17 mouse cellular contexts compared by ENCODE assay signal in genomic region chr14:77626557-77627507, GRCm38 (mm10).
DNase-seq lines count a peak whose midpoint lies in the region; ATAC-seq lines count a peak whose summit lies in the region.
"Had no signal": no experiment of that assay in that cellular context is flagged by ENCODE, and none has a peak within 500 bp of the region (broad histone marks: within the 10 kb centered on the region; RNA-seq: fewer than 3 reads in every experiment).

No protein-coding gene starts in this region.

- no peaks in the 10 kb centered on the region for H3K36me3 ChIP-seq in forebrain, embryonic 11.5 days (ENCODE audit: control insufficient read depth, insufficient read depth, low read length)
- no peaks in the 10 kb centered on the region for H3K36me3 ChIP-seq in hindbrain, embryonic 15.5 days
- no peaks in the 10 kb centered on the region for H3K36me3 ChIP-seq in neural tube, embryonic 11.5 days (ENCODE audit: control insufficient read depth, insufficient read depth, low read length)
- H3K36me3 ChIP-seq: limb, embryonic 12.5 days; stomach, embryonic 15.5 days had no signal

- H3K27me3 ChIP-seq in forebrain, embryonic 11.5 days (ENCODE audit: control insufficient read depth, insufficient read depth, low read length) = peaks cover 5% of the 10 kb centered on the region; the same call in 1 of the 2 replicates
- H3K27me3 ChIP-seq in hindbrain, embryonic 15.5 days = no peaks in the 10 kb centered on the region
- no peaks in the 10 kb centered on the region for H3K27me3 ChIP-seq in neural tube, embryonic 11.5 days (ENCODE audit: control insufficient read depth, insufficient read depth, low read length)
- H3K27me3 ChIP-seq: limb, embryonic 12.5 days; stomach, embryonic 15.5 days had no signal

- peak; percentile 83 for ATAC-seq in forebrain, embryonic 11.5 days (replicated peaks; ENCODE audit: low FRiP score)
- no peak for ATAC-seq in hindbrain, embryonic 15.5 days (ENCODE audit: low FRiP score, low read depth)
- ATAC-seq in neural tube, embryonic 11.5 days (ENCODE audit: insufficient read depth, low FRiP score, low TSS enrichment) = peak; percentile 38; the same call in 1 of the 2 replicates
- ATAC-seq: CD4-positive, CD25-positive, alpha-beta regulatory T cell, adult 4 months had no signal

- H3K4me2 ChIP-seq in forebrain, embryonic 11.5 days (ENCODE audit: low read depth, low read length, severe bottlenecking) = 0 out of 2 replicates have a peak overlapping the region, but pooled peaks have one; percentile 5
- H3K4me2 ChIP-seq in hindbrain, embryonic 15.5 days = no peak overlapping the region
- no peak overlapping the region for H3K4me2 ChIP-seq in neural tube, embryonic 11.5 days (ENCODE audit: low read depth)
- H3K4me2 ChIP-seq: limb, embryonic 12.5 days; lung, embryonic 14.5 days; stomach, embryonic 15.5 days had no signal

- no peak overlapping the region for H3K9ac ChIP-seq in forebrain, embryonic 11.5 days (ENCODE audit: low read length)
- no peak overlapping the region for H3K9ac ChIP-seq in hindbrain, embryonic 15.5 days
- no peak overlapping the region for H3K9ac ChIP-seq in neural tube, embryonic 11.5 days (ENCODE audit: low read length)
- H3K9ac ChIP-seq: limb, embryonic 12.5 days; lung, embryonic 14.5 days; stomach, embryonic 15.5 days had no signal

- H3K27ac ChIP-seq in forebrain, embryonic 11.5 days (ENCODE audit: low read depth, low read length) = peak overlapping the region; percentile 54
- H3K27ac ChIP-seq in hindbrain, embryonic 15.5 days (replicated peaks) = peak overlapping the region; percentile 50
- H3K27ac ChIP-seq in neural tube, embryonic 11.5 days (ENCODE audit: low read depth, low read length) = no peak overlapping the region
- H3K27ac ChIP-seq: kidney, postnatal 0 days; limb, embryonic 12.5 days; stomach, embryonic 15.5 days had no signal

- DNase-seq in R1 (ENCODE audit: low read depth, low spot score) (peak; percentile 81), MN1 (ENCODE audit: low spot score) (no peak)
- DNase-seq in forebrain, embryonic 11.5 days (ENCODE audit: low spot score) = peak; percentile 62
- peak; percentile 24 for DNase-seq in neural tube, embryonic 11.5 days (ENCODE audit: low spot score)
- no peak for DNase-seq in adrenal gland, postnatal 4 days (ENCODE audit: low spot score in 2 of 2)
- no peak for DNase-seq in cerebellum, postnatal 10 days
- DNase-seq: adrenal gland, postnatal 25 days; cerebellum, adult 2 months; heart, adult 18-20 months; heart, postnatal 36 days; lung, embryonic 14.5 days; right cerebral cortex, postnatal 25 days had no signal

- WGBS in forebrain, embryonic 11.5 days = 15% methylated on average over 12 of the region's 12 CpGs
- WGBS in hindbrain, embryonic 15.5 days = 24% methylated on average over 12 of the region's 12 CpGs
- WGBS in neural tube, embryonic 11.5 days = 42% methylated on average over 12 of the region's 12 CpGs

- H3K9me3 ChIP-seq in forebrain, embryonic 11.5 days (ENCODE audit: control insufficient read depth, low read length) = no peaks in the 10 kb centered on the region
- H3K9me3 ChIP-seq in hindbrain, embryonic 15.5 days = no peaks in the 10 kb centered on the region
- no peaks in the 10 kb centered on the region for H3K9me3 ChIP-seq in neural tube, embryonic 11.5 days (ENCODE audit: control insufficient read depth, low read length)
- H3K9me3 ChIP-seq: limb, embryonic 12.5 days; stomach, embryonic 15.5 days had no signal

- H3K4me3 ChIP-seq in forebrain, embryonic 11.5 days (ENCODE audit: low read depth, low read length) = no peak overlapping the region
- H3K4me3 ChIP-seq in hindbrain, embryonic 15.5 days = no peak overlapping the region
- H3K4me3 ChIP-seq in neural tube, embryonic 11.5 days (ENCODE audit: low read depth, low read length) = no peak overlapping the region
- H3K4me3 ChIP-seq: limb, embryonic 12.5 days; stomach, embryonic 15.5 days had no signal

- peaks cover 6% of the 10 kb centered on the region for H3K4me1 ChIP-seq in forebrain, embryonic 11.5 days (replicated peaks; ENCODE audit: control insufficient read depth, insufficient read depth, low read length)
- peaks cover 23% of the 10 kb centered on the region for H3K4me1 ChIP-seq in hindbrain, embryonic 15.5 days (replicated peaks)
- H3K4me1 ChIP-seq in neural tube, embryonic 11.5 days (ENCODE audit: control insufficient read depth, insufficient read depth, low read length) = peaks cover 5% of the 10 kb centered on the region; the same call in 1 of the 2 replicates
- H3K4me1 ChIP-seq: stomach, embryonic 15.5 days had no signal

Comparison
In these comparisons a context has a peak if more than half of its experiments do, and no peak if none do; other contexts are left out.
1. DNase-seq: peak in R1 (single experiment), forebrain, embryonic 11.5 days (single experiment) and neural tube, embryonic 11.5 days (single experiment); none in adrenal gland, postnatal 4 days (0 of 2), cerebellum, postnatal 10 days (0 of 2) and MN1 (single experiment).